Mouse (Mus musculus) liver, embryonic 14.5 days (tissue): Measurements from ENCODE around the gene Gm17655. TPM values are rescaled to one million over a fixed set of nuclear protein-coding genes. Genes with fewer than 3 reads are reported as not detected.
A peak's percentile ranks its signal among the peaks of the same experiment; 100 is the strongest.
"Not testable (repeated sequence)": the region's sequence is repeated elsewhere in the genome, so short reads cannot be mapped to it uniquely, and the experiment has no call there.

Experiments
- ATAC-seq: fragments of 200-750 bp; cut with Nextera tagmentation; 2 replicates; pipeline ENCODE4 v1.8.0; 2017; ENCODE audit warnings: moderate number of reproducible peaks, mild to moderate bottlenecking, moderate library complexity; ENCODE audit not compliant: insufficient read depth
- DNase-seq, 3 experiments: peaks; one replicate each; pipeline ENCODE4 v3.0.0-alpha.2; 2012 to 2013; ENCODE audit warnings: low read depth in 3 of 3, low spot score in 3 of 3
- H3K27ac ChIP-seq: fragments of 300-500 bp; sonication (generic); 2 replicates; pipeline ENCODE4 v1.5.1; 2014; ENCODE audit warnings: moderate library complexity, mild to moderate bottlenecking, control low read depth, inconsistent platforms
- H3K27me3 ChIP-seq: fragments of 300-500 bp; sonication (generic); 2 replicates; pipeline ENCODE4 v1.6.1; 2014; ENCODE audit warnings: mild to moderate bottlenecking, low read length, moderate library complexity; ENCODE audit not compliant: control insufficient read depth, insufficient read depth
- H3K36me3 ChIP-seq: fragments of 300-500 bp; sonication (generic); replicated peaks from 2 replicates; pipeline ENCODE4 v1.6.1; 2014; ENCODE audit warnings: low read depth; ENCODE audit not compliant: control insufficient read depth, insufficient read depth
- H3K4me1 ChIP-seq, 2 experiments: fragments of 200-500 bp in 1 of 2; fragments of 300-500 bp in 1 of 2; sonication (generic) in 1 of 2; replicated peaks; 2 replicates each; pipeline ENCODE4 v1.6.1; 2012 to 2014; ENCODE audit warnings: antibody characterized with exemption in 1 of 2, inconsistent platforms in 1 of 2, low read length in 1 of 2; ENCODE audit not compliant: control insufficient read depth in 2 of 2, insufficient read depth in 2 of 2
- H3K4me2 ChIP-seq: fragments of 300-500 bp; sonication (generic); 2 replicates; pipeline ENCODE4 v1.6.1; 2014; ENCODE audit warnings: low read depth, mild to moderate bottlenecking, control low read depth, moderate library complexity
- H3K4me3 ChIP-seq, 2 experiments: fragments of 200-500 bp in 1 of 2; fragments of 300-500 bp in 1 of 2; sonication (generic) in 1 of 2; 2 replicates each; pipeline ENCODE4 v1.5.1; 2012 to 2014; ENCODE audit warnings: low read depth in 2 of 2, low read length in 2 of 2, mild to moderate bottlenecking in 2 of 2, control low read depth in 1 of 2, inconsistent platforms in 1 of 2, moderate library complexity in 1 of 2; ENCODE audit not compliant: insufficient read depth in 1 of 2
- H3K9ac ChIP-seq: fragments of 300-500 bp; sonication (generic); replicated peaks from 2 replicates; pipeline ENCODE4 v1.6.1; 2014; ENCODE audit warnings: mild to moderate bottlenecking, control low read depth, moderate library complexity
- H3K9me3 ChIP-seq: fragments of 300-500 bp; sonication (generic); 2 replicates; pipeline ENCODE4 v1.6.1; 2016; ENCODE audit warnings: low read length, mixed read lengths; ENCODE audit not compliant: control insufficient read depth
- CTCF ChIP-seq: IDR thresholded peaks from 2 replicates; pipeline ENCODE4 v1.5.1; 2016; ENCODE audit warnings: antibody characterized with exemption, low read depth, control low read depth
- WGBS: fragments of 180-500 bp; shearing (Covaris S2); extraction: QIAGEN DNeasy Blood & Tissue Kit; methylation state at CpG from one replicate; pipeline ENCODE4 v1.1.7; 2014; ENCODE audit not compliant: insufficient replicate concordance; 5-methylcytosine and 5-hydroxymethylcytosine counted together
- polyA plus RNA-seq, 2 experiments: library from polyadenylated mRNA; depleted of rRNA in 1 of 2; stranded (reverse) in 1 of 2; unstranded in 1 of 2; fragments of >200 nt; fragmentation: Nextera tagmentation in 1 of 2; extraction: Ambion mirVana in 1 of 2; gene quantifications; 2 replicates each; pipeline versions ENCODE4 v1.2.1 to v1.2.3; 2012 to 2014

Gene Gm17655
- polyA plus RNA-seq, 2 experiments = 0.59 to 2.3 TPM

GRCm38 (mm10) chr5:110015775-110016174, 56.5 kb downstream of the Gm17655 start:
- H3K9me3 ChIP-seq, H3K4me2 ChIP-seq, DNase-seq, H3K27me3 ChIP-seq, H3K27ac ChIP-seq, H3K36me3 ChIP-seq, H3K9ac ChIP-seq, H3K4me3 ChIP-seq, H3K4me1 ChIP-seq, ATAC-seq: not testable (repeated sequence)
- WGBS = 72% methylated on average over 10 of the region's 10 CpGs
- TF ChIP-seq CTCF = peak; percentile 18; the same call in 1 of the 2 replicates

Other genes with a start within 250 kb of the Gm17655 start
- 0.01 and 0.05 TPM in 2 replicates for gene Gm15446, start 149.1 kb downstream of the Gm17655 start, polyA plus RNA-seq (2012; rRNA removed)
- 0.18 and 0.45 TPM in 2 replicates for gene Gm15446, start 149.1 kb downstream of the Gm17655 start, polyA plus RNA-seq (2014; fragmentation: Nextera tagmentation; extraction: Ambion mirVana)
- 2.1 and 4.0 TPM in 2 replicates for gene Zfp932, start 76.0 kb downstream of the Gm17655 start, polyA plus RNA-seq (2012; rRNA removed)
- gene Zfp932, start 76.0 kb downstream of the Gm17655 start, polyA plus RNA-seq (2014; fragmentation: Nextera tagmentation; extraction: Ambion mirVana) = 6.8 and 7.4 TPM in 2 replicates
- 0.53 and 0.81 TPM in 2 replicates for gene Gm35315, start 21.9 kb upstream of the Gm17655 start, polyA plus RNA-seq (2012; rRNA removed)
- gene Gm35315, start 21.9 kb upstream of the Gm17655 start, polyA plus RNA-seq (2014; fragmentation: Nextera tagmentation; extraction: Ambion mirVana) = 0.51 and 0.81 TPM in 2 replicates
- 0.13 and 0.24 TPM in 2 replicates for gene Plcxd1, start 27.5 kb upstream of the Gm17655 start, polyA plus RNA-seq (2012; rRNA removed)
- gene Plcxd1, start 27.5 kb upstream of the Gm17655 start, polyA plus RNA-seq (2014; fragmentation: Nextera tagmentation; extraction: Ambion mirVana) = 0.14 and 0.18 TPM in 2 replicates
- gene Gtpbp6, start 35.7 kb upstream of the Gm17655 start, polyA plus RNA-seq (2012; rRNA removed) = 20.3 and 21.4 TPM in 2 replicates
- 4.6 and 6.1 TPM in 2 replicates for gene Gtpbp6, start 35.7 kb upstream of the Gm17655 start, polyA plus RNA-seq (2014; fragmentation: Nextera tagmentation; extraction: Ambion mirVana)
- gene Zfp605, start 37.6 kb upstream of the Gm17655 start, polyA plus RNA-seq (2012; rRNA removed) = 0.47 and 0.66 TPM in 2 replicates
- 0.62 and 0.86 TPM in 2 replicates for gene Zfp605, start 37.6 kb upstream of the Gm17655 start, polyA plus RNA-seq (2014; fragmentation: Nextera tagmentation; extraction: Ambion mirVana)
- 15.8 and 16.0 TPM in 2 replicates for gene Chfr, start 63.3 kb upstream of the Gm17655 start, polyA plus RNA-seq (2012; rRNA removed)
- gene Chfr, start 63.3 kb upstream of the Gm17655 start, polyA plus RNA-seq (2014; fragmentation: Nextera tagmentation; extraction: Ambion mirVana) = 18.3 and 19.1 TPM in 2 replicates
- 3.4 and 4.4 TPM in 2 replicates for gene Golga3, start 104.2 kb upstream of the Gm17655 start, polyA plus RNA-seq (2012; rRNA removed)
- 5.7 and 7.4 TPM in 2 replicates for gene Golga3, start 104.2 kb upstream of the Gm17655 start, polyA plus RNA-seq (2014; fragmentation: Nextera tagmentation; extraction: Ambion mirVana)
- 3.3 and 5.8 TPM in 2 replicates for gene Ankle2, start 158.5 kb upstream of the Gm17655 start, polyA plus RNA-seq (2012; rRNA removed)
- 10.4 and 11.9 TPM in 2 replicates for gene Ankle2, start 158.5 kb upstream of the Gm17655 start, polyA plus RNA-seq (2014; fragmentation: Nextera tagmentation; extraction: Ambion mirVana)
- 17.0 and 17.6 TPM in 2 replicates for gene Pgam5, start 197.4 kb upstream of the Gm17655 start, polyA plus RNA-seq (2012; rRNA removed)
- 26.3 and 31.4 TPM in 2 replicates for gene Pgam5, start 197.4 kb upstream of the Gm17655 start, polyA plus RNA-seq (2014; fragmentation: Nextera tagmentation; extraction: Ambion mirVana)
- gene Pxmp2, start 213.7 kb upstream of the Gm17655 start, polyA plus RNA-seq (2012; rRNA removed) = 13.6 and 16.0 TPM in 2 replicates
- 31.7 and 36.7 TPM in 2 replicates for gene Pxmp2, start 213.7 kb upstream of the Gm17655 start, polyA plus RNA-seq (2014; fragmentation: Nextera tagmentation; extraction: Ambion mirVana)
- 16.7 and 16.9 TPM in 2 replicates for gene Pole, start 213.8 kb upstream of the Gm17655 start, polyA plus RNA-seq (2012; rRNA removed)
- 18.8 and 19.5 TPM in 2 replicates for gene Pole, start 213.8 kb upstream of the Gm17655 start, polyA plus RNA-seq (2014; fragmentation: Nextera tagmentation; extraction: Ambion mirVana)